Mouse (Mus musculus) brown adipose tissue, adult 24 weeks (tissue): ENCODE results near the gene Gse1. TPM values are rescaled to one million over a fixed set of nuclear protein-coding genes. Genes with fewer than 3 reads are reported as not detected.

Experiments
- H3K27ac ChIP-seq: fragments of 200-500 bp; replicated peaks from 2 replicates; pipeline ENCODE4 v1.5.1; 2012; ENCODE audit warnings: low read depth, mild to moderate bottlenecking, low read length
- H3K4me1 ChIP-seq: fragments of 200-500 bp; 2 replicates; pipeline ENCODE4 v1.6.1; 2012; ENCODE audit warnings: low read length, mixed read lengths; ENCODE audit not compliant: control insufficient read depth, insufficient read depth, insufficient read length
- H3K4me3 ChIP-seq: fragments of 200-500 bp; 2 replicates; pipeline ENCODE4 v1.5.1; 2012; ENCODE audit warnings: low read depth, mild to moderate bottlenecking, low read length, moderate library complexity; ENCODE audit not compliant: insufficient read depth
- polyA plus RNA-seq: library from polyadenylated mRNA; stranded (reverse); fragments of >200 nt; gene quantifications from 2 replicates; pipeline ENCODE4 v1.2.4, GENCODE M21; 2012; ENCODE audit not compliant: missing spikeins, insufficient read depth, insufficient read length

Gene Gse1
- polyA plus RNA-seq, 1 experiment = 9.9 TPM

DNA sequence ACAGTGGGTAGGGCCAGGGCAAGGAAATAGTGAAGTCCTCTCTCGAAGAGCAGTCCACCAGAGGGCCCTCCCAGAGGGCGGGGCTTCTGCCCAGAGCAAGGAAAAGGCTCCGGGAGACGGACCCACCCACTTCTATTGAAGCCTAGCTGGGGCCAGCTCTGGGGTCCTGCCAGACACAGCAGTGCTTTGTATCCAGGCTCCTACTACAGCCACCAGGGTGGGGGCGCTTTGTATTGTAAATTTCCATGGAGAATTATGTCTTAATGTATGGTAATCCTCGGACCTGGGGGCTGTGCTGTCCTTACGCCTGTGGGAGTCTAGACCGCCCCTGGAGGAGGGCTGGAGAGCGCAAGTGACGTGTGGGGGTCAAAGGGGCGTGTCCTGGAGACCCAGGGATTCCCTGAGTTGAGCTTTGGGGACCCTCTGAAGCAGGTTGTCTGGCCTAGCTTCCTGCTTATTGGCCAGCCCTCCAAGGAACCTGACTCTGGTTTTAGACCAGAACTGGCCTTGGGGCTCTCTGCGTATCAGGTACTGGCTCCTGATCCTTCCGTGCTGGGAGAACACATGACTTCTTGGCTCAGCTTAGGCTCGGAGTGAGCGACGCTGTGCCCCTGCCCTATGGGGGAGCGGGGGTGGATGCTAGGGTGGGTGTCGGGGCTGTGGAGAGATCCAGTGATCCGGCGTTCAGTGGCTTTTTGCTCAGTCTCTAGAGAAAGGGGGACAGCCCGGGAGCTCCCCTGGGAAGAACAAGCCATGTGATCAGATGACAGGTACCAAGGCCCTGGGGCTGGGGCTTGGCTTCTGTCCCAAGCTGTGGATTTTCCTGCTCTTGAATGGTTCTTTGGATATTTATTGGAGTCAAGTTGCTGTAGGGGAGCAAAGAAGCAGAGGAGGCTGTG is 281.1 kb downstream of the Gse1 start:
- no peak overlapping the region for H3K27ac ChIP-seq

DNA sequence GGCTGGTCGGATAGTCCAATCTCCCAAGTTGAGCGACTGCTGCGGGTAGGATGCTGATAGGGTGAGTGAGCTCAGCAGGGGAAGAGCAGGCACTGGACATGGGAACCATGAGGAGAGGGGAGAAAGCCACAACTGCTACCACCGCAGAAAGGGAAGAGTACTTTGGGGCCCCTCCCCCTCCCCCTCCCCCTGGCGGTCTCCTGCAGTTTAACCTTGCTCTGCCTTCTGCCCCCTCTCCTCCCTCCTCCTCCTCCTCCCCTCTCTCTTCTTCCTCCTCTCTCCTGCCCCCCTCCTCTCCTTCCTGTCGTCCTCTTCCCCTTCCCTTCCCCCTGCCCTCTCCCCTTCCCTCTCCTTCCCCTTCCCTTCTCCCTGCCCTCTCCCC is 281.8 kb downstream of the Gse1 start:
- peaks cover 41% of the 10 kb centered on the region for H3K4me1 ChIP-seq
- no peak overlapping the region for H3K27ac ChIP-seq
- H3K4me3 ChIP-seq = no peak overlapping the region

More for the DNA sequence above, 281.1 kb downstream of the Gse1 start:
- H3K4me3 ChIP-seq = no peak overlapping the region
- H3K4me1 ChIP-seq = peaks cover 46% of the 10 kb centered on the region

DNA sequence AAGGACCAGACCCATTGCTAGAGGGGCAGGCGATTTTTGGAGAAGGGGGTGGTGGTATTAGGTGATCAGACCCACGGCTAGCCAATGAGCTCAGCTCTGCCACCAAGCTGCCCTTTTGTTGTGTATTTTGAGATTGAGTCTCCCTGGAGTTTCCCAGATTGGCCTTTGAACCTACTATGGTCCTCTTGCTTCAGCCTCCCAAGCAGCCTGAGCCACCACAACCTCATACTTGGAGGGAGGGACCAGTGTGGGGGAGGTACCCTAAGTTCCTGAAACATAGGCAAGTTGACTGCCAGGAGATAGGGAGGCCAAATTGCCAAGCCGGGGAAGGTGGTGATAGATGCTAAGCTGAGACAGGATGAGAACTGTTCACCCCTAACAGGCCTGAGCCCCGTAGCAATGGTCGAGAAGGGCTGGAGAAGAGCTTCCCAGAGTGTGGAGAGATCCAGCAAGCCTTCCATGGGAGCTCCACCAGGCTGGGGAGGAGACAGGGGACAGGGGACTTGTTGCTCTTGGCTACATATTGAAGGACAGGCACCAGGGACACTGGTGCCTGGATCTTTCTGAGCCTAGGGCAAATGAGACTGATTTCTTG is 282.7 kb downstream of the Gse1 start:
- H3K27ac ChIP-seq = no peak overlapping the region
- H3K4me3 ChIP-seq = no peak overlapping the region
- peaks cover 36% of the 10 kb centered on the region for H3K4me1 ChIP-seq

DNA sequence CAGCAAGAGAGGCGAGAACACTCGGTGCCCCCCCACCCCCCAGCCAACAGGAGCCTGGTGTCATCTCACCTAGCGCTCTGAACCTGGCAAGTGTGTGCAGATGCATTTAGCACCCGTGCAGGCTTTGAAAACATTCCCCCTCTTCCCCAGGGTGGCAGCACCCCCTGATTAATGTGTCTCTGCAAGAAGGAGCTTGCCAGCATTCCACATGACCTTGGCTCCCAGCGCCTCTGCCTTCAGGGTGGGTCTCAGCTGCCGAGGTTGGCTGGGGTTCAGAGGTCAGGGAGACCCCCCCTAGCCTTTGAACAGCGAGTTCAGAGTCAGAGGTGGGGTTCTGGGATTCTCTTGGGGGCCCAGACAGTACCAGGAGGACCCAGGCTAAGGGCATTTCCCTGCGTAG is 283.5 kb downstream of the Gse1 start:
- H3K4me3 ChIP-seq = no peak overlapping the region
- no peak overlapping the region for H3K27ac ChIP-seq
- H3K4me1 ChIP-seq = peaks cover 35% of the 10 kb centered on the region

DNA sequence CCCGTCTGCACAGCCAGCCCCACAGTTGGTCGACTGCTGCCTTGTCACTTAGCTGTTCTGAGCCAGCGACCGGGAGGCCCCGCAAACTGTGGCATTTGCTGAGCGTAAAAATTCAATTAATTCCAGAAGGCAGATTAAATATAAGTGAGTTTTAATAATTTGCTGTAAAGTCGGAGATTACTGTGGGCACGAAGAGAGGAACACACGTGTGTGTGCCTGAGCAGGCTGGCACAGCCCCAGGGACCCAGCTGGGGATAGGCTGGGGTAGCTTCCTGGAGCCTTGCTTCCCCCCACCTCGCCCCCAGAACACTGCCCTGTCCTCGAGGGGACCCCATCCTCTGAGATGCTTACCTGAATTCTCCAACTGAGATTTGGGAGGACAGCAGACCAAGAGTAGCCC is 284.1 kb downstream of the Gse1 start:
- Histone ChIP-seq H3K4me1 (peaks cover 38% of the 10 kb centered on the region), H3K4me3 (no peak overlapping the region), H3K27ac (no peak overlapping the region)

DNA sequence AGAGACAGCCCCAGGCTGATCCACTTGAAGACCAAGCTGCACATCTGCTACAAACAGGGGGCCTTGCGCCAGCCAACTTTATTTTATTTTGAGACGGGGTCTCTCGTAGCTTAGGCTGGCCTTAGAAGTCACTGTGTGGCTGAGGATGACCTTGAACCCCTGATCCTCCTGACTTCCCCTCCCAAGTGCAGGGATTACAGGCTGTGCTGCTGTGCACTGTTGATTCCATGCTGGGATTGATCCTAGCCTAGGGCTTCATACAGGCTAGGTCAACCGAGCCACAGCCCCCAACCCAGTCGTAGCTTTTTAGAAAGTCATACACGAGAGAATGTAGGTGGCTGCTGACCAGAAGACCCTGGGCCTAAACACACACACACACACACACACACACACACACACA is 284.9 kb downstream of the Gse1 start:
- H3K4me3 ChIP-seq = no peak overlapping the region
- peaks cover 40% of the 10 kb centered on the region for H3K4me1 ChIP-seq
- H3K27ac ChIP-seq = no peak overlapping the region

DNA sequence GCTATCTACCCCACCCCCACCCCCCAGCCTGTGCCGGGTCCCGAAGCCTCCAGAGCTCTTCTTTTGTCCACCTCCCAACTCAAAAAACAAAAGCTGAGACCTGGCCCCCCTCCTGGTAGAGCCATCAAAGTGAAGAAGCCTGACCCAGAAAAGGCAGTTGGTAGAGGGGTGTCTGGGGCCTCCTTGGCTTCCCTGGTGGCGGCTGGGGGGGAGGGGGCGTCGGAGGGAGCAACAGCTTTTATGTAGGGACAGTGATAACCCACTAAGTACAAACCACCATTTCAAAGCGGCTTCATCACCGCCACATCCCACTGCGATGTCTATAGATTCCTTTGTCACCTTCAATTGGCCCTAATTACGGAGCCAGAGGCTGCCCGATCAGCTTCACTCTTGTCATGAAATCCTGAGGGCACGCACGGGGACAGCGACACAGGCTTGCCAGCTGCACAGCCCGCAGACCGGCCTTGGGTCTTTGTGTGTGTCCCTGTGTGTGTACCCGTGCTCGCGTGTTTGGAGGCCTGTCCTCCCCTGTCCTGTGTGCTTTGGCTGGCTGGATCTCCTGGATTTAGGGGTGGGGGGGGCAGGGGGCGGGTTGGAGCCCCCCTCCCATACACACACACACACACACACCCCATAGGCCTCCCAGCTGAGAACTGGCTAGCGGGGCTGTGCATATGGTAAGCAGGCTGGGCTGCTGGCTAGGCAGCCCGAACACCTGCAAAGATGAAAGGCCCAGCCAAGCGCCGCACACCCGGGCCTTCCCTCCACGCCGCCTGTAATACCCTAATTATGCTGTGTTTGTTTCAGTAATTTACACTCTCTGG is 285.6 kb downstream of the Gse1 start:
- Histone ChIP-seq H3K4me1 (peaks cover 35% of the 10 kb centered on the region), H3K27ac (no peak overlapping the region), H3K4me3 (no peak overlapping the region)

DNA sequence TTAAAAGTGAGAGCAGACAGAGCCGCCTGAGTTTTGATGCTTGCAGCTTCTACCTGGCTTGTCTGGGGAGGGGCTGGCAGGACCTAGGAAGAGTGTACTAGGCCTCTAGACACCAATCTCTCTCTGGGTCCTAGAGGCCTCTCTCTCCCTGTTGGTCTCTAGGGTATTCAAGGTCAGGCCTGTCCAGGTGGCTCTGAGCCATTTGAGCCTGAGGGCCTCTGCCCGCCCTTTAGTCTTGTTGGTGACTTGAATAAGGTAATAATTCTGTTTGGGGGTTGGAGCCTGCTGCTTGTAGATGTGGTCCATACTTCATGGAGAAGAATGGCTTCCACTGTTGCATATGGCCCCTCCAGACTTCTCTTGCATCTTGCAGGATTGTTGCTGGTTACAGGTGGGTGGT is 287.0 kb downstream of the Gse1 start:
- Histone ChIP-seq H3K27ac (no peak overlapping the region), H3K4me3 (no peak overlapping the region), H3K4me1 (peaks cover 27% of the 10 kb centered on the region)

DNA sequence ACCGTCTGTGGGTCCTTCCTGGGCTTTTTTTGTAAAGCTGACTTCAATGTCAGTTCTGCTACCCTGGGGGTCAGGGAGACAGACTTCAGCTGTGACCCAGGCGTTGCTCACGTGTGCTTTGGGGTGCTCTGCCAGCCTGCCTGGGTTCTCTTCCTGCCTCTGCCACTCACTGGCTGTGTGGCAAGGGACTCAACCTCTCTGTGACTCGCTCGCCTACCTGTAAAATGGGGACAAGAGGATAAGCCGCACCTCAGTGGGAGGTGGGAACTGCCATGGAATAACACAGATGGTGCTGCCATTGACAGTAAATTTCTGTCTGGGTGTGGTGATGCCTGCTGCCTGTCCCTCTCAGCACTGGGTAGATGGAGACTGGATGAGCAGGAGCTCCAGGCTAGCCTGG is 287.4 kb downstream of the Gse1 start:
- Histone ChIP-seq H3K27ac (no peak overlapping the region), H3K4me1 (peaks cover 27% of the 10 kb centered on the region)

DNA sequence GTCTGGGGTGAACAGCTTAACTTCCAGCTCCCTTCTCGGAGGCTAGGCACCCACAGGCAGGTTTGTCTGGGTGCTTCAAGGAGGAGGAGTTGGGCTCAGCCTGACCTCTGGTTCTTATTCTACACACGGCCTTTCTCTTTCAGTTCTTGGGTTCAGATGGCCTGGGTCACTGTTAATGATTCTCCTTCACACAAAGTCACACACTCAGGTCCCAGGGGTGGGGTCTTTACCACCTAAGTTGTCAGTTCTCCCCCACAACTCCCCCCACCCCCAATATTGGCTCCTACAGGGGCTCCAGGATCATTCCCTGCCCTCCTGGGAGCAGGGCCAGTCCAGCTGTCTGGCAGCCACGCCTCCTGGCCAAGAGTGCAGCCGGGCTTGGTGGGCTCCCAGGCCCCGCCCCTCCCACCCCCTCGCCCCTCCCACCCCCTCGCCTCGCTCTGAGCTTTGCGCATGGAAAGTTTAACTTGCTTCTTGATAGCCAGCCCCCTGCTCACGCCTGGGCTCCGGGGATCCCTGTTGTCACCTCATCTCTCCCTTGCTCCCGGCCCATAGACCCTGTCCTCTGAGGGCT is 288.0 kb downstream of the Gse1 start:
- Histone ChIP-seq H3K4me1 (peaks cover 21% of the 10 kb centered on the region), H3K4me3 (no peak overlapping the region), H3K27ac (no peak overlapping the region)

More for the DNA sequence above, 287.4 kb downstream of the Gse1 start:
- H3K4me3 ChIP-seq = no peak overlapping the region

DNA sequence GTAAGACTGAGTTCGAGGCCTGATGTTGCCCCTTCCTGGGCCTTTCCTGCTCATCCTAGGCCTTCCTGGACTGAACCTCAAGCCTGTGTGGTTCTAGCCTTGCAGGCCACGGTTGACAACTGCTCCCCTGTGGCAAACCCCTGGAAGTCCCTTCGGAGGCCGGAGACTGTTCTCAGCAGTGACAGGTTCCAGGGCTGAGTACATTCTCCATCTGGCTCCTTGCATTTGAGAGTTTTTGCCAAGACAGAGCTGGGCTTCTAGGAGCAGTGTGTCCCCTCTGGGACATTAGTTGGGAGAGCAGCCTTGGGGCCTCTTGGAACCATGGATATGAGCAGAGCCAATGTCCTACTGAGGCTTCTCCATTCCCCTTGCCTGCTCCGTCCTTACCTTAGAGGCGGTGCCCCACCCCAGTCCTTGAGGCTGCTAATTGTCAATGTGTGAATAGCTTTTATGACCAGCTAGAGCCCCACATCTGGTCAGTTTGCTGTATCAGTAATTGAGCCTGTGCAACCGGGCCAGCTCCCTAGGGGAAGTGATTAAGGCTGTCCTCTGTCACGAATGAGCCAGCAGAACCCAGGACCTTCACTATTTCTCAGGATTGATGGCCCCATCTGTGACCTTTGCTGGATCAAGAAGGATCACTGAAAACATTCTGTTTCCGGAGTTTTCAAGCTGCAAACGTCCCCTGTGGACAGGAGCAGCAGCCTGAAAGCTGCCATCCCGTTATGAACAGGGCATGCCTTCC is 289.6 kb downstream of the Gse1 start:
- peaks cover 12% of the 10 kb centered on the region for H3K4me1 ChIP-seq
- no peak overlapping the region for H3K27ac ChIP-seq
- H3K4me3 ChIP-seq = no peak overlapping the region

DNA sequence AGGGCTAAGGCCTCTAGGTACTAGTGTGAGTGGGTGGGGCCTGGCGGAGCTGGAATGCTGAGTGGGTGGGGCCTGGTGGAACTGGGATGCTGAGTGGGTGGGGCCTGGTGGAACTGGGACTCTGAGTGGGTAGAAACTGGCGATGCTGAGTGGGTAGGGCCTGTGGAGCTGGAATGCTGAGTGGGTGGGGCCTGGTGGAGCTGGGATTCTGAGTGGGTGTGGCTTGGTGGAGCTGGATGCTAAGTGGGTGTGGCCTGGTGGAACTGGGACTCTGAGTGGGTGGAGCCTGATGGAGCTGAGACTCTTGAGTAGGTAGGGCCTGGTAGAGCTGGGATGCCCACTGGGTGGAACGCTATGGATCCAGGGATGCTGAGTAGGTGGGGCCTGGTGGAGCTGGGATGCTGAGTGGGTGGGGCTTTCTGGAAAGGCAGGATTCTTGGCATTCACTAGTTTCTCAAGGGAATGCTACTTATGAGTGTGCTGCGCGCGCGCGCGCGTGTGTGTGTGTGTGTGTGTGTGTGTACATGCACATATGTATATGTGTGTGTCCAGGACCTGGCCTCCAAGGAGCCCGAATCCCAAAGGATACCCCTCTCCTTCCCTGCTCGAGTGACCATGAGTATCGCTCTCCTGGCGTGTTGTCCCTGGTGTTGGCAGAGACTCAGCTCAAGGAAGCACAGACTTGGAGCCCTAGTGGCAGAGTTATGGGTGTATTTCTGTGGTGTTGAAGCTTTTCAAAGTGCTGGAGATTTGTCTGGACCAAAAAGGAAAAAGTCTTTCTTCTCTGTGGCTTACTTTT is 290.7 kb downstream of the Gse1 start:
- H3K27ac ChIP-seq = no peak overlapping the region
- H3K4me3 ChIP-seq = no peak overlapping the region
- peaks cover 12% of the 10 kb centered on the region for H3K4me1 ChIP-seq

DNA sequence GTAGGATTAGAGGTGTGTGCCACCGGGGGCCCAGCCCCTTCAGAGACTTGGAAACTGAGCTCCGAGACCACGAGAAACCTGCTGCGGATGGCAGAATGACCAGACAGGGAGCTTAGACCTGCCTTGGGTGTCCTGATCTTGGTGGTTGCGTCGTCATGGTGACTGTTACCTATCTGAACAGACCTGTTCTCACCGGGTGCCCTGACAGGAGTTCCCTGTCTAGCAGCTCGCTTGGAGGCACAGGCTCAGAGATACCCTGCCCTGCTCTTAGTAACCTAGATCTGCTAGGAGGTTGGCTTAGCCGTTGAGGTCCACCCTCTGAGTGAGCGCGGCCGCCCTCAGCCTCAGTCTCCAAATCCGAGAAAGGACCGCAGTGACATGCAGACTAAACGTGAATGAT is 292.0 kb downstream of the Gse1 start:
- Histone ChIP-seq H3K27ac (no peak overlapping the region), H3K4me3 (no peak overlapping the region), H3K4me1 (peaks cover 12% of the 10 kb centered on the region)
